Mouse (Mus musculus): ENCODE data around the gene Elp6.
"Not testable (repeated sequence)": the region's sequence is repeated elsewhere in the genome, so short reads cannot be mapped to it uniquely, and the experiment has no call there.

Gene Elp6

DNA sequence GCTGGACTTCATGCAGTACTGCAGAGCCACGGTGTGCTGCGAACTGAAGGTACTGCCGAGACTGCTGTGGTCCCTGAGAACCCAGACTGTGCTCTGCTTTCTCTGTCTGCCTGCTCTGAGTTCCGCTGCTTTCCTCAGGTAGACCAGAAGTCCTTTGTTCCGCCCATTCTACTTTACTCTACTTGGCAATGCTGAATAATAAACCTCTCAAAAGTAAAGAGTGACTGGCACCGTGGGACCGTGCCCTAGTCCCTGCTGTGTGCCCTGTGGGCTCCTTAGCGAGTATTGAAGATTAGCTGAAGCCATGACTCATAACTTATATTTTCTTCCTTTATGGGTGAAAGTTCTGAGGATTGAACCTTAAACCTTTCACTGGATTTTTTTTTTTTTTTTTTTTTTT lies 10.9 kb downstream of the Elp6 start:
- DNase-seq (ENCODE audit: low spot score in 2 of 2): no peak

DNA sequence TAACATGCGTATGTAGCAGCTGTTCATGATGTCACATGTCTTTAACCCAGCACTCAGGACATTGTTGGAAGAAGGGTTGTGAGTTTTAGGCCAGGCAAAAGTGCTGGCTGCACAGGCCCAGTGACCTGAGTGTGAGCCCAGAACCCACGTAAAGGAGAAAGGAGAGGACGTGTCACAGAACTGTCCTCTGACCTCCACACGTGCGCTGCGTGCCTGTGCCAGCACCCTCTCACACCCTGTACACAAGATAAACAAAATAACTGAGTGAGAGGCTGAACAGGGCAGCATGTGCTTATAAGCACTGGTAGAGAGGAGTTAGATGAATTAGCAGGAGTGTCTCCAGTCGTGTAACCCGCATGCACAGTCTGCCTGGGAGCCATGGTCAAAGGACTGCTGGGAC lies 11.5 kb downstream of the Elp6 start:
- no peak for DNase-seq (ENCODE audit: low spot score in 2 of 2)

DNA sequence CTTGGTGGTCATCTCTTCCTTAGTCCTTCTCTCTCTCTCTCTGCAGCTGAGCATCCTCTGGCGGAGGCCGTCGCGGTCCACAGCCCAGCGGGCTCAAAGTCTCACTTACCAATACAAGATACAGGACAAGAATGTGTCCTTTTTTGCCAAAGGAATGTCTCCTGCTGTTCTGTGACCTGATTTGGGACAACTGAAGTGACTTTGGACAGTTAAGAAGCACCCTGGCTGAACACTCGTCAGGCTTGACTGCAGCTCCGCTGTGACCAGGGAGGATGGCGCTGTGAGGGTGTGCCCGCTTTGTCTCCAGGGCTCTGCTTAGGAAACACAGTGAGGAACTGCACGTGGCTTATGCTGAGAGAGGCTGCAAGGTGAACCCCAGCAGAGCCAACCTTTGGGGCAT lies 15.8 kb downstream of the Elp6 start:
- no peak for DNase-seq (ENCODE audit: low spot score in 2 of 2)

DNA sequence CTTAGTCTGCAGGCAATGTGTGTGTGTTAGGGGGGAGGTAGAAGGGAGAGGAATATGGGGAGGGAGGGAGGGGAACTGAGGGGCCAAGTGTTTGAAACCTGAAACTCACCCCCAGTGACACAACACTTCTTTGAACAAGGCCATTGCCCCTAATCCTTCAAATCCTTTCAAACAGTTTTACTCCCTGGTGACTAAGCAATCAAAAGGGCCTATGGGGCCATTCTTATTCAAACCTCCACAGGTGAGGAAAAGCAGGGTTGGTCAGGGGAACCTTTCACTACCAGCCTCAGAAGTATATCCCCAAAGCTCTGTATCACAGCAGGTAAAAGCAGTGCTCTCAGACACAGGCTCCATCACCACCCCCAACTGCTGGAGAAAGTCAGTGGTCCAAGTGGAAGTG lies 18.0 kb downstream of the Elp6 start:
- no peak for DNase-seq (ENCODE audit: low spot score in 2 of 2)

DNA sequence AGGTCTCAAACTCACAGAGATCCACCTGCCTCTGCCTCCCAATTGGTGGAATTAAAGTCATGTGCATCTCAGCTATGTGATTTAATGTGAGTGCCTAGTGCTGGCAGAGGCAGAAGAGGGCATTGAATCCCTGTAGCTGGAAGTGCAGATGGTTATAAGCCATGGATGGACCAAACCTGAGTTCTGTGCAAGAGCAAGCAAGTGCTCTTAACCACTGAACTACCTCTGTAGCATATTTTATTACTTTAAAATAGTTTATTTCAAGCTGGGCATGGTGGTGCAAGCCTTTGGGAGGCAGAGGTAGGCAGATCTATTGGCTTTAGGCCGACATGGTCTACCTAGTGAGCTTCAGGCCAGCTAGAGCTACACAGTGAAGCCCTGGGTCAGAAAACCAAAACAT lies 19.2 kb downstream of the Elp6 start:
- no peak for DNase-seq (ENCODE audit: low spot score in 2 of 2)

DNA sequence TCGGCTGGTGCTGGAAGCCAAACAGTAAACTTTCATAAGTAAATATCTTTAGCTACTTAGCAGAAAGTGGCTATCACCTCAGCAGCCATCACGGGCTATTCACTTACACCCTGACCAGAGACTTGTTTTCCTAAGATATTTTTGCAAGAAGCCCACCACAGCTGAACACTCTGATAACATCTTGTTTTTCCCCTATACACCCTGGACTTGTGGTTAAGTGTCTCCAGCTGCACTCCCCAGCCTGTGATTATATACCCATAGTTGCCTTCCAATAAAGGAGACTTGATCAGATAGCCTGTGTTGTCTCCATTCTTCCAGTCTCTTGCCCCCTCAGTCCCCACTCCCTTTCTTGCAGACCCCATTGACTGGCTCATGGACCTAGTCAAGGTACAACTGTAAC lies 23.2 kb downstream of the Elp6 start:
- DNase-seq (ENCODE audit: low spot score in 2 of 2): no peak

DNA sequence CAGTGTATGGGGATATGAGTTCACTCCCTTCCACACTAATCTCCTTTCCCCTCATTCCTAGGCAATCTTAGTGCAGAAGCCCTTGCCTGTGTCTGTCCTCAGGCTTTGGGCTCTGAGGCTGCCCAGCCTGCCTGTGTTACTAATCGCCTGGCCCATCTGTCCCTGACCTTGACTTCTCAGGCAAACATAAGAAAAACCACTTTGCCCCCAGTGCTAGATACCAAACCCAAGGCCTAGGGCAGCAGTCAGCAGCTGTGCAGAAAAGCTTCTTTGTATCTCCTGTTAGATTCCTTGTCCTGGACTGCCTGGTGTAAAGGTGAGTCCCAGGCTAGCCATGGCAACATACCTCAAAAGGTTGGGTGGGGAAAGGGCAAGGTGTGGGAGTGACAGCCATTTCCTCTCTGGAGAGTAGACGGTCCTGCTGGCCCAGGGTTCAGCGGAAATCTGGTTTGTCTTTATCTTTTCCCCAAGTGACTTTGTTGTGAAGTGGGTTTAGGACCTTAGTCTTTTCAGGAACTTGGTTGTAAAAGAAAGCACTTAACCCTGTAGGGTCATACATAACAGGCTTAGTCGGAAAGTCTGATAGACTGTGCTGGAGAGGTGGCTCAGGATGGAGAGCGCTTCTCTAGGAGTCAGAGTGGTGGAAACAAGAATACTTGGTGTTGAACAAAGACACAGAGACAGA lies 24.1 kb downstream of the Elp6 start:
- no peak for DNase-seq (ENCODE audit: low spot score in 2 of 2)

DNA sequence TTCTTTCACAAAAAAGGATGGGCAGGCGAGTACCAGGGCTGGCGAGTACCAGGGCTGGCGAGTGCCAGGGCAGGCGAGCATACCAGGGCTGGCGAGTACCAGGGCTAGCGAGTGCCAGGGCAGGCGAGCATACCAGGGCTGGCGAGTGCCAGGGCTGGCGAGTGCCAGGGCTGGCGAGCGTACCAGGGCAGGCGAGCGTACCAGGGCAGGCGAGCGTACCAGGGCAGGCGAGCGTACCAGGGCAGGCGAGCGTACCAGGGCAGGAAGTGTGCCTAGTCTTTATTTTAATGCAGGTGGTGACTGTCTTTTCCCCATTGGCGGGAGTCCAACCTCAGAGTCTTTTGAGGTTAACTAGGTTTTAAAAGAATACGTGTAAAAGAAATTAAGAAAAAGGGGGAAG lies 24.7 kb downstream of the Elp6 start:
- DNase-seq (ENCODE audit: low spot score in 2 of 2): no peak

DNA sequence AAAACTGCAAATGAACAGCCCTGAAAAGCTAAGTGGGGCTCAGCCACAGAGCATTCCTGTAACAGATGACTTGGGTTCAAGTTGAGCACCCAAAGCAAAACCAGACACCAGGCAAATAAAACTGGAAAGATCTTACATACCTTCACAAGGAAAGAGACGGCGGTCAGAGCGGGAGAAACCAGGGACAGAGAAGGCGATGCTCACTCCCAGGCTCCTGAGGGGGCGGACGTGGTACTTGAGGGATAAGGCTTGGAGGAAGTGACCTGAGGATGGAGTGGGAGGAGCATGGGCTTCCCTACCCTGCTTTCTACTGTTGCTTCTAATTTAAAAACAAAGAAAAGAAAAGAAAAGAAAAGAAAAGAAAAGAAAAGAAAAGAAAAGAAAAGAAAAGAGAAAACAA lies 25.4 kb downstream of the Elp6 start:
- DNase-seq (ENCODE audit: low spot score in 2 of 2): no peak

DNA sequence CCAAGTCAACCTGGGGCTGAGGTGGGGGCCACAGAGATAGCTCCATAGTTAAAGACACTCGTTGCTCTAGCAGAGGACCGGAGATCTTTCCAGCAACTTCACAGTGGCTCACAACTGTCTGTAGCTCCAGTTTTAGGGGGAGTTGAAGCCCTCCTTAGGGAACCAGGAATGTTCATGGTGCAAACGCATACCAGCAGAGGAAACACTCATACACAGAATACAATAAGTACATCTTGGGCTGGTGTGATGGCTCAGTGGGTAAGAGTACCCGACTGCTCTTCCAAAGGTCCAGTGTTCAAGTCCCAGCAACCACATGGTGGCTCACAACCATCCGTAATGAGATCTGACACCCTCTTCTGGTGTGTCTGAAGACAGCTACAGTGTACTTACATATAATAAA lies 25.9 kb downstream of the Elp6 start:
- not testable (repeated sequence) for DNase-seq (ENCODE audit: low spot score in 2 of 2)

DNA sequence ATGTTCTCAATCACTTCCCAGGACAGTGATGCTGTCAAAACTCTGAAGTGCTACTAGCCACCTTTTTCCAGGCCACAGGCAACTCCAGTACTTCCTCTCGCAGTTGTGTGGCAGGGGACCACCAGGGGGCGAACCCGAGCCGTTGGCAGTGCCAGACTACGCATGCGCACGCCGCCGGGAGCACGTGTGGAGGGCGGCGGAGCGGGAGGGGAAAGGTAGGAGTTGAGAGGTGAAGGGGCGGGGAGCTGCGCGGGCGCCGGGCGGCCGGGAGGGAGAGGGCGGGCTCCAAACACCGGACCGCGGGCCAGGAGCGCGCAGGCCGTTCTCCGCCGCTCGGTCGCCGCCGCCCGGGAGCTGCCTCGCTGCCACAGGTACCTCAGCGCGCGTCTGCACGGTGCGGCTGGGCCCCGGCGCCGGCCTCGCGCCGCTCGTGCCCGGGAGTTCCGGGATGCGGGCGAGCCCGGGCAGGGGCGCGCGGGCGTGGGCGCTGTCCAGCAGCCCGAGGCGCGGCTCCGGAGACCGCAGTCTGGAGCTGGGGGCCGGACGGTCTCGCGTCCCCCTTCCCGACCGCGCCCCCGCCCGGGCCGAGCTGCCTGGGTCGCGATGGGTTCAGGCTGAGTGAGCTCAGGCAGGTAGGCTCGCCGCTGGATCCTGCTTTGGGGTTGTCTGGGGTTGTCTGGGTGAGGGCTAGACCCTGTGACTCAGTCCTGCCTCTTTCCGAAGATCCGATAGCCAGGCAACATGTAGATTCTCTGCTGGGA lies 28.3 kb downstream of the Elp6 start, which contains the start of gene Scap:
Gene Scap (plus strand): TSS at position 154 of the 761 bp plus-strand sequence.
- DNase-seq (ENCODE audit: low spot score in 2 of 2): peak; percentile 87 to 95

DNA sequence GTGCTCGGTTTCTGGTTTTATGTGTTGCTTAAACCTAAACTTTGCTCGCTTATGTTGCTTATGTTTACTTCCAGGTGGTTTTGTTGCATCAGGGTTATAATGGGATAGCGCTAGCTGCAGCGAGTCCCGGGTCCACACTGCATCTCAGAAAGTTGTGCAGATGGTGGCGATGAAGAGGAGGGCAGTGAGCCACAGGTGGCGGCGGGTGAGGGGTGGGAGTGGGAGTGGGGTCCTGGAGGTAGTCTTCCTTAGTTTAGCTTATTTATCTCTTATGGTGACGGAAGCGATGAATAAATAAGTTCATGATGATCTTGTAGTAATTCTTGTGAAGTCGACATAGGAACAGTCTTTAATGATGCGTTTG lies 28.9 kb downstream of the Elp6 start:
- no peak for DNase-seq (ENCODE audit: low spot score in 2 of 2)

DNA sequence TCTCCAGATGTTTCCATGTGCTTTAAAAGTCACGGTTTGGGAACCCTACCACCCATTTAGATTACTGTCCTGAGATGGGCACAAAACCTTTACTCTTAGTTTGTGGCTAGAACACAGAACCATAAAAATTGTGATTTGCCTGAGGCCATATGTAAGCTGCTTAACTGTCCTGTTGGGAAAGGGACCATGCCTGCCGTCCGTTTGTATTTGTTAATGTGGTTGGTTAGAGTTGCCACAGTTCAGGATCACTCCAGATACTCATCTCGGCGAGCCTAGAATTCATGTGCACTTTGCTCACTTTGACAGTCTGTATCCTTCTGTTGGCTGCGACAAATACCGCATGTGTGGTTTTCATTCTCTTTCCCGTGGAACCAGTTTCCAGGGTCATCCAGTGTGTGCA lies 29.9 kb downstream of the Elp6 start:
- no peak for DNase-seq (ENCODE audit: low spot score in 2 of 2)

DNA sequence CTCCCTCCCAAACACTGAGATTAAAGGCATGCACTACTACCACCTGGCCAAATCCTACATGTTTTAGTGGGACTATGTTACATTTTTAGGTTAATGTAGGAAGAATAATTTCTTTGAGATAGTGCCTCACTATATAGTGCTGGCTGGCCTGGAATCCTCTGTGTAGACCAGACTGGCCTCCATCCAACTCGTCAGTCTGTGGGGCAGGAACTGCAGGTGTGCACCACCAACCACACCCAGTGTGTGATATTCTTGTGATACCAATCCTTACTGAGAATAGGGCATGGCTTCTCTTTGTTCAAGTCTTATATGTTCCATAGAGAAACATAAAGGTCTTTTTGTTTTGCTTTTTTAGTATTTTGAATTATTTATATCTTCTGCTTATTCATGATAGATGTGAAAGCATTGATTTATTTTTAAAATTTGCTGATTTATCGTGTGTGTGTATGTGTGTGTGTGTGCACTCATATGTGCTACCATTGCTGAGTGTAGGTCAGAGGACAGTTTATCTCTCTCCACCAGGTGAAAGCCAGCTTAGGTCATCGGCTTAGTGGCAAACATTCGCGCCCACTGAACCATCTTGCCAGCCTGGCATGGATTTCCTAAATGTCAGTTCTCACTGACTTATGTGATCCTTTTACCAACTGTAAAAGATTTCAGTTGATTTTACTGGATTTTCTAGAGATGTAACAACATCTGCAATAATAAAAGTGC lies 35.2 kb downstream of the Elp6 start:
- DNase-seq (ENCODE audit: low spot score in 2 of 2): no peak

DNA sequence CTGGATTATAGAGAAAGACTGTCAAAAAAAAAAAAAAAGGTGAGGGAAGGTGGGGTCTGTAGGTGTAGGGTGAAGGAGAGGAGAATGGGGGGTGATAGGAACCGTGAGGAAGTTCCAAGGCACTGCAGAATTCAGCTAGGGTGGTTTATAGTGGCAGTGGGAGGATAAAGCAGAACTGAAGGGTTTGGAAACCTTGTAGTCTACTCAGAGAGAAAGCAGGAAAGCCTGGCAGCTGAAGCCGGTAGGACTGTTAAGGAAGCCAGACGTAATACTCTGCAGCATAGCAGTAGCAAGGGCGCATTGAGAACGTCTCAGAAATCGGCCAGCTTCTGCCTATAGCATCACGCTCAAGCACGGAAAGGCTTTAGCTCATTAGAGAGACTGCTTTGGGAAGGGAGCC lies 37.0 kb downstream of the Elp6 start:
- DNase-seq (ENCODE audit: low spot score in 2 of 2): no peak

DNA sequence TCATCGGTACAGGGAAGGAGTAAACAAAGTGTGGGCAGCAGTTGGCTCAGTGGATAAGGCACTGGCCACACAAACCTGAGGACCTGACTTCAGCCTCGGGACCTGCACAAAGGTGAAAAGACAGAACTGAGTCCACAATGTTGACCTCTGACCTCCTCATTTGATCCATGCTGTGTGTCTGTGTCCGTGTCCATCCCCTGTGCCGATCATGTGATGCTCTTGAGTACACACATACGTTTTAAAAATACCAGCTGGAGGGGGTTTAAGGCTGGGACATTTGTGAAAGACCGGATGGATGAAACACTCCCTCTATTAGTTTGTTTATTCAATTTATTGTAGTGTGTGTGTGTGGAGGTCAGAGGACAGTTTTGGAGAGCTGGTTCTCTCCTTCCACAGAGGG lies 38.8 kb downstream of the Elp6 start:
- no peak for DNase-seq (ENCODE audit: low spot score in 2 of 2)

DNA sequence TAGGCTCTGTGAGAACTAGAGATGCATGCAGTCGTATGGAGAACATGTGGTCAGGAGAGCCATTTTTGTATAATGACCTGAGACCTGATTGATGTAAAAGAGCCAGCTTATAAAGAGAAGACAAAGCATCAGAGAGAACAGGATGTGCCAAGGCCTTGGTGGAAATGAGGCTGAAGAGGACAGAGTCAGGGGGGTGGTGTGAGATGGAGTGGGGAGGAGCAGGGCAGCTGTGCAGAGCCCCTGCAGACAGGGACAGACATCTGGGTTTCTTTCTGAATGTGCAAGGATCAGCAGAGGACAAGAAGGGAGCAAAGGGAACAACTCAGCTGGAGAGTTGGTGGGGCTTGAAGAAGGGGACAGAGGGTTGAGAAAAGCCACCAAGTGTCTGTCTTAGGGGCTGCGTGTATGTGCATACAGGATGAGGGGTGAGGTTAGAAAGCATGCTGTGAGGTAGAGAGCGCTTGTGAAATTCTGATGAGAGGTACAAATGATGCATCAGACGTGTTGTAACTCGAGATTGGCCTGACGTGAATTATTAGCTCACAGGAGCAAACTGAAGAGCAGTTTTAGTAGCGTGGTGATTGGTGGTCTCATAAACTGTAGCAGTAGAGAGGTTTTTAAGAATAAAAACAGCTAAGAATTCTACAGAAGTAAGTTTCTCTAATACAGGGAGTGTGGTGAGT lies 40.2 kb downstream of the Elp6 start:
- DNase-seq (ENCODE audit: low spot score in 2 of 2): no peak

DNA sequence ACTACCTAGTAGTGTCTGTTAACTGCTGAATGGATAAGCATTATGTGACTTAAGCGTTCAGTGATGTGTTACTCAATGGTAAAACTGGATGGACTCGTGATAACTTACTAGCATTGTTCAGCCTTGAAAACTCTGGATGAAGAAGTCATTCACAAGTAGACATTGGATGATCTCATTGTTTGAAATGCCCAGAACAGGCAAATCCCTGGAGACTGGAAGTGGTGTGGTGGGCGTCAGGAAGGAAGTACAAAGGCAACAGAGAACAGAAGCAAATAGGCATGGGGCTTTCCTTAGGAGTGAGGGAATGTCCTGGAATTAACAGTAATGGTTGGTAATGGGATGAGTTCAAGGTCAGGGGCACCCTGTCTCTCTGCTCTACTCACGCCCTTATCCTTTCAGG lies 43.9 kb downstream of the Elp6 start:
- DNase-seq (ENCODE audit: low spot score in 2 of 2): no peak

DNA sequence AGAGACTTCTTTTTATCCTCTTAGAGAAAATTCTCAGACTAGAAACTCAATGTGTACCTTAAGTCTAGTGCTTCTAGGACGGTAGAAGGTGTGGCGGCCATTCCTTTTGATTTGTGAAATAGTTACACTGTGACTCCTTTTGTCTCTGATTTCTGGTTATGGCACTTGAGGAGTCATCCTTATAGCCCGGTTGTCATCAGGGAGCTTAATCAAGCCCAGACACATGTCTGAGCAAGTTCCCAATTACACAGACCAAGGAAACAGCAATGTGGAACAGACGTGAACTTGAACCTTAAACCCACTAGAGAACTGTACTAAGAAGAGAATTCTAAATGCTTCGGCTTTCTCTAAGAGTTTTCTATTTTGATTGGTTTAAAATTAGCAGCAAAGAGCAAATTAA lies 45.2 kb downstream of the Elp6 start:
- DNase-seq (ENCODE audit: low spot score in 2 of 2): no peak

DNA sequence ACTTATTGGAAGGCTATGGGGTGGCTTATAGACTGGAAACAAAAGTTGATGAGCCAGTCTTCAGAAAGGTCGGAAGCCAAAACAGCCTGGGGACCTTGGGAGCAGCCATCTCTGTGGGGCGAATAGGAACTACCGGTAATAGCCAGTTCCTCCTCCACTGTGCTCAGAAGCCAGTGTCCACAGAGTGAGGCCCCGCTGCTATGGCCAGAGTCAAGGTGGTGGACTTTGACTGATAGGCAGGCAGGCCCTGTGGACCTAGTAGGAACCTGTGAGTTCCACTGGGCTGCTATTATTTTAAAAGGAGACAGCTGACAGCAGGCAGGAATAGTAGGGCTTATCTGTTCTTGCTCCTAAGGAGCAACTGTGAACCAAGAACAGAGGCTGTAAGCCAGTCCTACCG lies 45.6 kb downstream of the Elp6 start:
- no peak for DNase-seq (ENCODE audit: low spot score in 2 of 2)

DNA sequence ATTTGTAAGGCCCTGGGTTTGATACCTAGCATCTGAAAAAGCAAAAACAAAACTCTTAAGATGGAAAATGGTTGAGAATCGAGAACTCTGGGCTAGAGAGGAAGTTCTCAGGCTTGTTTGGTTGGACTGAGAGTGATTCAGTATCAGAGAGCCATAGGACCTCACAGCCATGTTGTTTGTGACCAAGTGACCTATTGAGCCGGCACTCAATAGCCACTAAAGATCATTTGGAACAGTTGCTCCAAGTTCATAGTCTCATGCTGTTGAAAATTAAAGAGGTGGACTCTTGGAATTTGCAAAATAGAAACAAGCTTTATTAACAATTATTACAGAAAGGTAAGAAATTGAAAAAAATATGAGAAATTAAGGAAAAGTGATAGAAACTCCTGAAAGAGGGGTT lies 46.4 kb downstream of the Elp6 start:
- no peak for DNase-seq (ENCODE audit: low spot score in 2 of 2)

DNA sequence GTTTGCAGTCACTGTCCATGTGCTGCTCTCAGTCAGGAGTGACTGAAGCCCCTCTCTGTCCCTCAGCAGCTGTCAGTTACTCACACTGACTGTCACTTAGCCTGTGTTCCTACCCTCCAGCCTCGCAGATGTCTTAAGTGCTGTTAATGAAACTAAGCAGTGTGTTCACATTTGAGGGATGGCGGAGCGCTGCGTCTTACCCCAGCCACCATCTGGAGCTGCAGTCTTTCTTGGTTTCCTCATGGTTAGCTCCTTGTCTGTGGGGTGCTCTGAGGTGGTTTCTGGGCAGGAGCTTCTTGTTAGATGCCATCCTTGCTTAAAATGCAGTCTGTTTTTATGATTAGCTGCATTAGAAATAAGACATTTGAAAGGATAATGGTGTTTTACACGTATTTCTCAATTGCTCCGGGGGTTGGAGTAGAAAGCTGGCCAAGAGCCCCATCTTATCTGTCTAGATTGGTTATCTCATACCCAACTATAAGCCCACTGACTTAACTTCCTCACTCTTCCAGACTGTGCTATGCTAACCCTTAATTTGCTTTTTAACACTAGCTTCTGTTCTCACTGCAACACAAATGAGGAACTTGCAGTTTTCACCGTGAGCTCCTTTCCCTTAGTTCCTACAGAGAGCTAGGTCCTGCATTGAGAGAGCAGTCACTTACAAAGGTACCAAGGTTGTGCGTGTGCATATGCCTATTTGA lies 47.1 kb downstream of the Elp6 start:
- DNase-seq (ENCODE audit: low spot score in 2 of 2): no peak

Measured in heart, adult 9 months (tissue).